Mouse (Mus musculus): ENCODE measurements at regions not wholly inside any gene's neighbourhood (a gene's known extent, or its start where the extent isn't known, plus 50 kb on each side); places are given as distances from the start of the nearest gene placed in this dataset.

GRCm38 (mm10) chr5:45957766-45958165 is 100.4 kb upstream of the Lcorl start:
- TF ChIP-seq EP300 (IDR thresholded peaks at IDR 0.05; ENCODE audit: low read depth) (no peak), CTCF (IDR thresholded peaks at IDR 0.05; ENCODE audit: low read depth) (no peak)

Data from liver, postnatal 0 days (tissue).